Mouse (Mus musculus): ENCODE results near the gene Mcrip1. TPM values are rescaled to one million over a fixed set of nuclear protein-coding genes. Genes with fewer than 3 reads are reported as not detected.

Mcrip1 gene
- polyA plus RNA-seq, 1 experiment, result 90.1 TPM

DNA sequence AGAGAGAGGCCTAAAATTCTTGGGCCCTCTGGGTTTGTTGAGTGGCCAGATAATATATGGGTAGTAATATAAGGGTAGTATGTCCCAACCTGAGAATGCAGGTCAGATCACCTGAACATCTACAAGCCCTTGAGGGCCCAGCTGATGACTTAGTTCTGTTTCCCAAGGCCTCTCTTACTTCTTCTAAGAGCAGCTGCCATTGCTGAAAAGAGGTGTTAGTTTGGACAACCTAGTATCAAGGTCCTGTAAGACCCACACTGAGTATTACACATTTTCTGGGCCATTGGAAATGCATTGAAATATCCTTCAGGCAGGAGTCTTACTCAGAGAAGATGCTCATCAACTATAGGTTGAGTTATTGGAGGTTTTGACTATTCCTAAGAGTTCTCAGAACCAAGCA is 26.4 kb upstream of the Mcrip1 start:
- TF ChIP-seq POLR2A (IDR thresholded peaks at IDR 0.05; ENCODE audit: low read depth, low read length) (no peak), CTCF (IDR thresholded peaks at IDR 0.05; ENCODE audit: borderline replicate concordance, insufficient read depth, low read length) (no peak)
- no peak overlapping the region for H3K4me3 ChIP-seq (ENCODE audit: insufficient read depth, low read length)
- peaks cover 9% of the 10 kb centered on the region; the same call in 1 of the 2 replicates for H3K4me1 ChIP-seq (ENCODE audit: control insufficient read depth, insufficient read depth, low read length)
- no peak overlapping the region for H3K27ac ChIP-seq (ENCODE audit: insufficient read depth, low read length)

DNA sequence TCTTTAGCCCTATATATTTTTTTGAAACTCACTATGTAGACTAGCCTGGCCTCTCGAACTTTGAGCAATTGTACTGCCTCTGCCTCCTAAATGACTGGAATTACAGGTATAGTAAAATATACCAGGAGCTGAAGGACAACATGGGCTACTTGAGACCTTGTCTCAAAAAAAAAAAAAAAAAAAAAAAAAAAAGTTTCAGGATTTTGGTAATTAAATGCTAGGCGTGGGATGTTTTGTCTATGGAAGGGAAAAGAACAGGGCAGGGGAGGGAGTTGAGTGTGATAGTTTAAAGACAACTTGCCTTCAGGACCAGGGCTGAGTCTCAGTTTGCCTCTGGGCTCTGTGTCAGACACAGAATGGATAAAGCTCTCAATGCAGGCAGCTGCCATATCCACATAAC is 25.5 kb upstream of the Mcrip1 start:
- H3K4me1 ChIP-seq (ENCODE audit: control insufficient read depth, insufficient read depth, low read length), result peaks cover 12% of the 10 kb centered on the region; the same call in 1 of the 2 replicates
- no peak for TF ChIP-seq POLR2A (IDR thresholded peaks at IDR 0.05; ENCODE audit: low read depth, low read length)
- TF ChIP-seq CTCF (IDR thresholded peaks at IDR 0.05; ENCODE audit: borderline replicate concordance, insufficient read depth, low read length), result no peak
- H3K27ac ChIP-seq (ENCODE audit: insufficient read depth, low read length), result no peak overlapping the region
- H3K4me3 ChIP-seq (ENCODE audit: insufficient read depth, low read length), result no peak overlapping the region

DNA sequence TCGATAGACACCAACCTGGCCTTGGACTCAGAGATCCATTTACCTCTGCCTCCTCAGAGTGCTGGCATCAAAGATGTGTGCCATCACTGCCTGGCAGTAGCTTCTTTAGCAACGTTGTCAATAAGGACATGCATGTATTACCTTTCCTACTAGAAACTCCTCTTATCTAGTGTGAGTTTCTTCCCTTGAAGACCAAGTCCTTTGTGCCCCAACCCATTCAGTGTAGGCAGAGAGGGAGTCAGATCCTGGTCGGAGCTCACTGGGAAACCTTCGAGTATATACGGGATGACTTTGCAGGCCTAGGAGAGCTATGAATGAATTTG is 24.7 kb upstream of the Mcrip1 start:
- TF ChIP-seq CTCF (IDR thresholded peaks at IDR 0.05; ENCODE audit: borderline replicate concordance, insufficient read depth, low read length) (no peak), POLR2A (IDR thresholded peaks at IDR 0.05; ENCODE audit: low read depth, low read length) (peak; percentile 58)
- Histone ChIP-seq H3K4me3 (ENCODE audit: insufficient read depth, low read length) (peak overlapping the region; percentile 72), H3K4me1 (ENCODE audit: control insufficient read depth, insufficient read depth, low read length) (peaks cover 14% of the 10 kb centered on the region; the same call in 1 of the 2 replicates), H3K27ac (ENCODE audit: insufficient read depth, low read length) (peak overlapping the region; percentile 44)

- Histone ChIP-seq H3K27ac (ENCODE audit: insufficient read depth, low read length) (peak overlapping the region; percentile 95), H3K4me1 (ENCODE audit: control insufficient read depth, insufficient read depth, low read length) (peaks cover 9% of the 10 kb centered on the region; the same call in 1 of the 2 replicates), H3K4me3 (ENCODE audit: insufficient read depth, low read length) (peak overlapping the region; percentile 72)
- TF ChIP-seq POLR2A (IDR thresholded peaks at IDR 0.05; ENCODE audit: low read depth, low read length) (no peak; the same call in 1 of the 2 replicates), CTCF (IDR thresholded peaks at IDR 0.05; ENCODE audit: borderline replicate concordance, insufficient read depth, low read length) (no peak)
These were observed 24.2 kb upstream of the Mcrip1 start for GRCm38 (mm10) chr11:120573585-120574277.

GRCm38 (mm10) chr11:120572752-120573584 is 23.4 kb upstream of the Mcrip1 start, which contains the start of gene P4hb:
Gene P4hb, minus strand, starts transcription at chr11:120573253.
- Histone ChIP-seq H3K4me1 (ENCODE audit: control insufficient read depth, insufficient read depth, low read length) (peaks cover 8% of the 10 kb centered on the region; the same call in 1 of the 2 replicates), H3K27ac (ENCODE audit: insufficient read depth, low read length) (peak within 1 kb of the TSS; percentile 95), H3K4me3 (ENCODE audit: insufficient read depth, low read length) (peak within 1 kb of the TSS; percentile 98)
- peak; percentile 100 for TF ChIP-seq POLR2A (IDR thresholded peaks at IDR 0.05; ENCODE audit: low read depth, low read length)
- TF ChIP-seq CTCF (IDR thresholded peaks at IDR 0.05; ENCODE audit: borderline replicate concordance, insufficient read depth, low read length), result no peak

DNA sequence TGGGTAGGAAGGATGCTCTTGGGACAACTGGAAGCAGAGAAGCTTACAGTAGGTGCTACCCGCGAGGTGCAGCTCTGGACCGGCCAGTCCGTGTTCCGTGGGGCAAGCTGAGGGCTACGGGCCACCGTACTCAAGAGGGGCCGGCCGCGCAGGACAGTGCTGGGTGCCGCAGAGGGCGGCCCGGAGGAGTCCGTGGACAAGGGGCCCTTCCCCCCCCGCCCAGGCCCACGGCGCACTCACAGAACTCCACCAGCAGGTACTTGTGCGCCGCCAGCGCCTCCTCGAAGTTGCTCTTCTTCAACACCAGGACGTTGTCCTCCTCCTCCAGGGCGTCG is 22.9 kb upstream of the Mcrip1 start:
- peak overlapping the region; percentile 98 for H3K4me3 ChIP-seq (ENCODE audit: insufficient read depth, low read length)
- no peak for TF ChIP-seq POLR2A (IDR thresholded peaks at IDR 0.05; ENCODE audit: low read depth, low read length)
- no peak for TF ChIP-seq CTCF (IDR thresholded peaks at IDR 0.05; ENCODE audit: borderline replicate concordance, insufficient read depth, low read length)
- 0 out of 2 replicates have a peak overlapping the region, but pooled peaks have one; percentile 30 for H3K27ac ChIP-seq (ENCODE audit: insufficient read depth, low read length)
- H3K4me1 ChIP-seq (ENCODE audit: control insufficient read depth, insufficient read depth, low read length), result peaks cover 8% of the 10 kb centered on the region; the same call in 1 of the 2 replicates

- TF ChIP-seq CTCF (IDR thresholded peaks at IDR 0.05; ENCODE audit: borderline replicate concordance, insufficient read depth, low read length) (no peak), POLR2A (IDR thresholded peaks at IDR 0.05; ENCODE audit: low read depth, low read length) (no peak)
- H3K4me1 ChIP-seq (ENCODE audit: control insufficient read depth, insufficient read depth, low read length), result peaks cover 8% of the 10 kb centered on the region; the same call in 1 of the 2 replicates
These were observed 22.4 kb upstream of the Mcrip1 start for GRCm38 (mm10) chr11:120571754-120572416.

DNA sequence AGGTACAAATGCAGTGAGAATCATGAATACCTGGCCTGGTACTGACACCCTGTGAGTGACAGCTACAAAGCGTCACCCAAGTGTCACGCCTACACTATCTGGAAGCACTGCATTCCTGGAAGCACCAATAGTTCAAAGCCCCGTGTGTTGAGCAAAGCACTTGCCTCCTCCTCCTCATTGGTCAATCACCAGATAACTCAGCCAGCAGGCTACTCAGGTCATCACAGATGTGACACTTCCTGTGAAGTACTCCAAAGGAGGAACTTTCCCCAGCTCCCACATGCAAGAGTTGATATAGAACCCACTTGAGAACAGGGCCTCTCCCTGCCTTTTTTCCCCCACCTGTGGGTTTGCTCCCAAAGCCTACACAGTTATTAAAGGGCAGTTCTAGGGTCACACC is 21.6 kb upstream of the Mcrip1 start:
- Histone ChIP-seq H3K4me1 (ENCODE audit: control insufficient read depth, insufficient read depth, low read length) (peaks cover 8% of the 10 kb centered on the region; the same call in 1 of the 2 replicates), H3K27ac (ENCODE audit: insufficient read depth, low read length) (no peak overlapping the region), H3K4me3 (ENCODE audit: insufficient read depth, low read length) (peak overlapping the region; percentile 98)
- TF ChIP-seq POLR2A (IDR thresholded peaks at IDR 0.05; ENCODE audit: low read depth, low read length), result no peak
- no peak for TF ChIP-seq CTCF (IDR thresholded peaks at IDR 0.05; ENCODE audit: borderline replicate concordance, insufficient read depth, low read length)

More at GRCm38 (mm10) chr11:120571754-120572416, 22.4 kb upstream of the Mcrip1 start:
- Histone ChIP-seq H3K27ac (ENCODE audit: insufficient read depth, low read length) (no peak overlapping the region), H3K4me3 (ENCODE audit: insufficient read depth, low read length) (peak overlapping the region; percentile 98)

GRCm38 (mm10) chr11:120568324-120568723 is 18.8 kb upstream of the Mcrip1 start:
- TF ChIP-seq CTCF (IDR thresholded peaks at IDR 0.05; ENCODE audit: borderline replicate concordance, insufficient read depth, low read length) (no peak), POLR2A (IDR thresholded peaks at IDR 0.05; ENCODE audit: low read depth, low read length) (no peak)
- Histone ChIP-seq H3K4me3 (ENCODE audit: insufficient read depth, low read length) (no peak overlapping the region), H3K4me1 (ENCODE audit: control insufficient read depth, insufficient read depth, low read length) (peaks cover 8% of the 10 kb centered on the region; the same call in 1 of the 2 replicates), H3K27ac (ENCODE audit: insufficient read depth, low read length) (no peak overlapping the region)
